Mouse (Mus musculus): ENCODE data around the gene Zfp280d.

DNA sequence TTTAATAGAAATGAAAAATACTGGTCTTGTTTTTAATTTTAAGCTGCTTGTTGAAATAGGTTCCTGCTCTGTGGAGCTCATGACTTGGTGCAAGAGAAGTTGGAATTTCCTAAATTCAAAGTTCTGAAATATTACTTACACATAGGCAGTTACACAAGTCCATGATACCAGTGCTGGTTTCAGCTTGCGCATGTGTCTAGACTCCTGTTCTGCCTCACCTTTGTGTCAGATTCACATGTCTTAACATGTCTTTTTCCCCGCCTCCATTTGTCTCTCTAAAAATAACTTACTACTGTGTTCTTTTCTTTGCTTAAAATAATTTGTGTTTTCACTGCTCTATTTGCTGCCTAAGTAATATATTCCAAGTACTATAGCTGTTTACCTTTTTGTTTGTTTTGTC is 64.5 kb downstream of the Zfp280d start:
- TF ChIP-seq POLR2A (IDR thresholded peaks at IDR 0.05; ENCODE audit: borderline replicate concordance, extremely low read depth, insufficient read depth, insufficient read length, poor library complexity, severe bottlenecking) (no peak), CTCF (IDR thresholded peaks at IDR 0.05; ENCODE audit: borderline replicate concordance, extremely low read depth, insufficient read depth, insufficient read length) (no peak)

All from brain, embryonic 14.5 days (tissue).